ENCODE assay signal across 8 mouse cellular contexts in genomic region chr16:32644069-32644800, GRCm38 (mm10). TPM values are rescaled to one million over a fixed set of nuclear protein-coding genes. Genes with fewer than 3 reads are reported as not detected.
A peak's percentile ranks its signal among the peaks of the same experiment; 100 is the strongest.
DNase-seq lines count a peak whose midpoint lies in the region; ATAC-seq and TF ChIP-seq lines count a peak whose summit lies in the region.

No protein-coding gene starts in this region.

- DNase-seq in layer of hippocampus, postnatal 10 days (ENCODE audit: low spot score in 2 of 2): peak; percentile 61 to 72
- DNase-seq in layer of hippocampus, adult 8-10 months (ENCODE audit: low spot score in 2 of 2): no peak
- DNase-seq in adrenal gland, postnatal 10 days: peak; percentile 70
- peak; percentile 66 for DNase-seq in hindbrain, embryonic 11.5 days (ENCODE audit: low spot score)
- peak; percentile 70 for DNase-seq in limb, embryonic 11.5 days (ENCODE audit: low spot score)
- DNase-seq in midbrain, postnatal 0 days (ENCODE audit: low spot score): no peak
- DNase-seq in thymus, adult 2 months: peak; percentile 62

- H3K27ac ChIP-seq in embryonic facial prominence, embryonic 15.5 days (replicated peaks): peak overlapping the region; percentile 84
- H3K27ac ChIP-seq in hindbrain, embryonic 11.5 days (ENCODE audit: low read depth, low read length): peak overlapping the region; percentile 82
- H3K27ac ChIP-seq in limb, embryonic 11.5 days (replicated peaks; ENCODE audit: low read depth, low read length): peak overlapping the region; percentile 76
- peak overlapping the region; percentile 79 for H3K27ac ChIP-seq in midbrain, postnatal 0 days (ENCODE audit: low read depth, low read length)
- peak overlapping the region; percentile 12 for H3K27ac ChIP-seq in thymus, adult 2 months (ENCODE audit: control insufficient read depth, insufficient read depth, low read length)

- no peak for TF ChIP-seq CTCF in midbrain, postnatal 0 days (IDR thresholded peaks at IDR 0.05)
- no peak for TF ChIP-seq CTCF in thymus, adult 2 months (IDR thresholded peaks at IDR 0.05; ENCODE audit: borderline replicate concordance, control insufficient read depth, extremely low read depth, insufficient read depth, low read length, poor library complexity)

- H3K4me3 ChIP-seq in embryonic facial prominence, embryonic 15.5 days (replicated peaks): peak overlapping the region; percentile 70
- H3K4me3 ChIP-seq in hindbrain, embryonic 11.5 days (ENCODE audit: low read depth, low read length): peak overlapping the region; percentile 90
- peak overlapping the region; percentile 86 for H3K4me3 ChIP-seq in limb, embryonic 11.5 days (ENCODE audit: low read depth, low read length)
- peak overlapping the region; percentile 64 for H3K4me3 ChIP-seq in midbrain, postnatal 0 days (ENCODE audit: low read depth, low read length)
- peak overlapping the region; percentile 88 for H3K4me3 ChIP-seq in thymus, adult 2 months (ENCODE audit: control insufficient read depth, insufficient read depth, low read length)

- ATAC-seq in embryonic facial prominence, embryonic 15.5 days (ENCODE audit: insufficient number of reproducible peaks, low FRiP score, low TSS enrichment, low read depth): peak; percentile 77
- peak; percentile 84 for ATAC-seq in hindbrain, embryonic 11.5 days (ENCODE audit: low FRiP score)
- ATAC-seq in limb, embryonic 11.5 days (ENCODE audit: insufficient number of reproducible peaks, low FRiP score, low TSS enrichment, low read depth): peak; percentile 72
- ATAC-seq in midbrain, postnatal 0 days (ENCODE audit: low FRiP score): peak; percentile 77

- peak overlapping the region; percentile 64 for H3K9ac ChIP-seq in embryonic facial prominence, embryonic 15.5 days
- H3K9ac ChIP-seq in hindbrain, embryonic 11.5 days (ENCODE audit: low read depth, low read length): peak overlapping the region; percentile 69
- peak overlapping the region; percentile 93 for H3K9ac ChIP-seq in limb, embryonic 11.5 days (ENCODE audit: low read length)
- peak overlapping the region; percentile 90 for H3K9ac ChIP-seq in midbrain, postnatal 0 days (replicated peaks; ENCODE audit: low read length, poor library complexity, severe bottlenecking)

- H3K27me3 ChIP-seq in embryonic facial prominence, embryonic 15.5 days: no peaks in the 10 kb centered on the region
- H3K27me3 ChIP-seq in hindbrain, embryonic 11.5 days (ENCODE audit: control insufficient read depth, insufficient read depth, low read length): no peaks in the 10 kb centered on the region
- no peaks in the 10 kb centered on the region for H3K27me3 ChIP-seq in limb, embryonic 11.5 days (ENCODE audit: control insufficient read depth, insufficient read depth, low read length)
- H3K27me3 ChIP-seq in midbrain, postnatal 0 days (ENCODE audit: insufficient read depth, low read length): no peaks in the 10 kb centered on the region
- no peaks in the 10 kb centered on the region for H3K27me3 ChIP-seq in thymus, adult 2 months (ENCODE audit: control insufficient read depth, insufficient read depth, low read length)

- WGBS in embryonic facial prominence, embryonic 15.5 days: under 1% methylated on average over 60 of the region's 82 CpGs
- WGBS in hindbrain, embryonic 11.5 days: under 1% methylated on average over 48 of the region's 82 CpGs
- WGBS in limb, embryonic 11.5 days: under 1% methylated on average over 57 of the region's 82 CpGs
- under 1% methylated on average over 53 of the region's 82 CpGs for WGBS in midbrain, postnatal 0 days
- WGBS in thymus, adult 2 months: 2% methylated on average over 78 of the region's 82 CpGs

- peak overlapping the region; percentile 77 for H3K4me2 ChIP-seq in embryonic facial prominence, embryonic 15.5 days (replicated peaks)
- H3K4me2 ChIP-seq in hindbrain, embryonic 11.5 days (replicated peaks; ENCODE audit: low read depth, low read length): peak overlapping the region; percentile 92
- peak overlapping the region; percentile 84 for H3K4me2 ChIP-seq in limb, embryonic 11.5 days (ENCODE audit: low read depth, severe bottlenecking)
- H3K4me2 ChIP-seq in midbrain, postnatal 0 days (ENCODE audit: low read depth, low read length, poor library complexity, severe bottlenecking): peak overlapping the region; percentile 81

- no peaks in the 10 kb centered on the region for H3K9me3 ChIP-seq in embryonic facial prominence, embryonic 15.5 days (replicated peaks)
- H3K9me3 ChIP-seq in hindbrain, embryonic 11.5 days (ENCODE audit: control insufficient read depth, low read length): no peaks in the 10 kb centered on the region
- H3K9me3 ChIP-seq in limb, embryonic 11.5 days (ENCODE audit: control insufficient read depth, low read length): no peaks in the 10 kb centered on the region
- H3K9me3 ChIP-seq in midbrain, postnatal 0 days (ENCODE audit: low read length): no peaks in the 10 kb centered on the region

- no peak; the same call in 1 of the 2 replicates for TF ChIP-seq POLR2A in thymus, adult 2 months (IDR thresholded peaks at IDR 0.05; ENCODE audit: control insufficient read depth, extremely low read depth, insufficient read depth, low read length, poor library complexity)

- H3K4me1 ChIP-seq in embryonic facial prominence, embryonic 15.5 days: peaks cover 38% of the 10 kb centered on the region
- peaks cover 11% of the 10 kb centered on the region for H3K4me1 ChIP-seq in hindbrain, embryonic 11.5 days (replicated peaks; ENCODE audit: control insufficient read depth, insufficient read depth, low read length)
- H3K4me1 ChIP-seq in limb, embryonic 11.5 days (ENCODE audit: control insufficient read depth, insufficient read depth, low read length): peaks cover 12% of the 10 kb centered on the region
- peaks cover 9% of the 10 kb centered on the region; the same call in 1 of the 2 replicates for H3K4me1 ChIP-seq in midbrain, postnatal 0 days (ENCODE audit: insufficient read depth, low read length)
- peaks cover 33% of the 10 kb centered on the region for H3K4me1 ChIP-seq in thymus, adult 2 months (replicated peaks; ENCODE audit: control insufficient read depth, insufficient read depth, low read length)

- H3K36me3 ChIP-seq in embryonic facial prominence, embryonic 15.5 days: no peaks in the 10 kb centered on the region
- no peaks in the 10 kb centered on the region for H3K36me3 ChIP-seq in hindbrain, embryonic 11.5 days (ENCODE audit: control insufficient read depth, insufficient read depth, low read length)
- no peaks in the 10 kb centered on the region for H3K36me3 ChIP-seq in limb, embryonic 11.5 days (ENCODE audit: control insufficient read depth, insufficient read depth, low read length)
- H3K36me3 ChIP-seq in midbrain, postnatal 0 days (ENCODE audit: insufficient read depth, low read length): no peaks in the 10 kb centered on the region
- no peaks in the 10 kb centered on the region for H3K36me3 ChIP-seq in thymus, adult 2 months (ENCODE audit: control insufficient read depth, insufficient read depth, low read length)

RNA-seq across cellular contexts. Expression of gene Tnk2, which starts 0.6 kb away (rescaled TPM):
- total RNA-seq in layer of hippocampus, postnatal 10 days (2021): 100 to 1,000 TPM; 114 to 128 TPM
- total RNA-seq in layer of hippocampus, adult 8-10 months (2022): 100 to 1,000 TPM; 206 to 238 (median 222) TPM
- total RNA-seq in adrenal gland, postnatal 10 days (2021): 10 to 100 TPM; 45.1 to 85.2 TPM
- 16.3 and 19.3 TPM in 2 replicates for polyA plus RNA-seq in embryonic facial prominence, embryonic 15.5 days (2015; fragmentation: Nextera tagmentation; extraction: Ambion mirVana)
- polyA plus RNA-seq in hindbrain, embryonic 11.5 days (2014; fragmentation: Nextera tagmentation; extraction: Ambion mirVana): 5.2 and 7.0 TPM in 2 replicates
- 8.9 and 9.2 TPM in 2 replicates for polyA plus RNA-seq in limb, embryonic 11.5 days (2014; fragmentation: Nextera tagmentation; extraction: Ambion mirVana)
- 69.1 and 81.7 TPM in 2 replicates for total RNA-seq in midbrain, postnatal 0 days (2014; rRNA removed)
- 15.7 and 16.5 TPM in 2 replicates for polyA plus RNA-seq in midbrain, postnatal 0 days (2015; fragmentation: Nextera tagmentation; extraction: Ambion mirVana)
- 479 and 508 TPM in 2 replicates for polyA plus RNA-seq in thymus, adult 2 months (2012; rRNA removed)

RNA-seq across cellular contexts. Expression of gene Tfrc, which starts 35.5 kb away (rescaled TPM):
- total RNA-seq in layer of hippocampus, postnatal 10 days (2021): 100 to 1,000 TPM in 1 of 2 experiments, 10 to 100 TPM in 1; 97.9 to 112 TPM
- 10 to 100 TPM; 54.4 to 75.4 (median 58.0) TPM for total RNA-seq in layer of hippocampus, adult 8-10 months (2022)
- 100 to 1,000 TPM; 138 to 212 TPM for total RNA-seq in adrenal gland, postnatal 10 days (2021)
- 19.8 and 24.0 TPM in 2 replicates for polyA plus RNA-seq in embryonic facial prominence, embryonic 15.5 days (2015; fragmentation: Nextera tagmentation; extraction: Ambion mirVana)
- polyA plus RNA-seq in hindbrain, embryonic 11.5 days (2014; fragmentation: Nextera tagmentation; extraction: Ambion mirVana): 59.0 and 69.2 TPM in 2 replicates
- polyA plus RNA-seq in limb, embryonic 11.5 days (2014; fragmentation: Nextera tagmentation; extraction: Ambion mirVana): 52.5 and 53.7 TPM in 2 replicates
- total RNA-seq in midbrain, postnatal 0 days (2014; rRNA removed): 51.2 and 91.4 TPM in 2 replicates
- 39.8 and 40.6 TPM in 2 replicates for polyA plus RNA-seq in midbrain, postnatal 0 days (2015; fragmentation: Nextera tagmentation; extraction: Ambion mirVana)
- 11.7 and 14.2 TPM in 2 replicates for polyA plus RNA-seq in thymus, adult 2 months (2012; rRNA removed)

Comparison
In these comparisons a context has a peak if more than half of its experiments do, and no peak if none do; other contexts are left out.
1. DNase-seq: peak in layer of hippocampus, postnatal 10 days (2 of 2), adrenal gland, postnatal 10 days (single experiment), hindbrain, embryonic 11.5 days (single experiment), limb, embryonic 11.5 days (single experiment) and thymus, adult 2 months (single experiment); none in layer of hippocampus, adult 8-10 months (0 of 2) and midbrain, postnatal 0 days (single experiment).
2. H3K27ac ChIP-seq: peak in every context shown above with its lines; median percentile 84 in embryonic facial prominence, embryonic 15.5 days; 82 in hindbrain, embryonic 11.5 days; 79 in midbrain, postnatal 0 days; 76 in limb, embryonic 11.5 days; 12 in thymus, adult 2 months.
3. RNA of gene Tnk2, which starts 0.6 kb away (polyA plus RNA-seq): 479 to 508 TPM in thymus, adult 2 months; 15.7 to 16.5 TPM in midbrain, postnatal 0 days, 16.3 to 19.3 TPM in embryonic facial prominence, embryonic 15.5 days, 8.9 to 9.2 TPM in limb, embryonic 11.5 days and 5.2 to 7.0 TPM in hindbrain, embryonic 11.5 days; every median in the first group is over 10 times any median in the second.
4. Peak in every context shown above with its lines, with median percentiles within 50 percentile points of each other: ATAC-seq, H3K4me2 ChIP-seq, H3K4me3 ChIP-seq and H3K9ac ChIP-seq.